Mouse (Mus musculus) CH12.LX (cell line): Measurements from ENCODE around the gene Neurl4. TPM values are rescaled to one million over a fixed set of nuclear protein-coding genes. Genes with fewer than 3 reads are reported as not detected.
A peak's percentile ranks its signal among the peaks of the same experiment; 100 is the strongest.

Source experiments
- DNase-seq: peaks from one replicate; pipeline ENCODE4 v3.0.0-alpha.2; 2013; ENCODE audit errors: extremely low read depth
- H3K27ac ChIP-seq: 2 replicates; pipeline ENCODE4 v1.5.1; 2012; ENCODE audit warnings: low read depth, mild to moderate bottlenecking, control low read depth, moderate library complexity; ENCODE audit not compliant: insufficient read depth
- H3K27me3 ChIP-seq: replicated peaks from 2 replicates; pipeline ENCODE3; 2012; ENCODE audit warnings: inconsistent platforms
- H3K36me3 ChIP-seq, 2 experiments: replicated peaks in 1 of 2; 2 replicates each; pipeline versions ENCODE3 to v1.6.1; 2012; ENCODE audit warnings: inconsistent platforms in 1 of 2, low read length in 1 of 2, mild to moderate bottlenecking in 1 of 2, mixed read lengths in 1 of 2, moderate library complexity in 1 of 2; ENCODE audit not compliant: control insufficient read depth in 1 of 2, insufficient read depth in 1 of 2
- H3K4me1 ChIP-seq, 2 experiments: 2 replicates each; pipeline ENCODE4 v1.6.1; 2012; ENCODE audit warnings: inconsistent platforms in 1 of 2, moderate library complexity in 1 of 2; ENCODE audit not compliant: insufficient read depth in 2 of 2, control insufficient read depth in 1 of 2
- H3K4me2 ChIP-seq: 2 replicates; pipeline ENCODE4 v1.6.1; 2012; ENCODE audit warnings: low read depth, mild to moderate bottlenecking, control low read depth; ENCODE audit not compliant: poor library complexity, insufficient read depth, severe bottlenecking
- H3K4me3 ChIP-seq, 3 experiments: fragments of 150-350 bp in 1 of 3; sonication (generic) in 1 of 3; replicated peaks in 1 of 3; 2 replicates each; pipeline versions ENCODE3 to v1.5.1; 2011 to 2012; ENCODE audit warnings: low read depth in 2 of 3, low read length in 2 of 3, mild to moderate bottlenecking in 2 of 3, moderate library complexity in 2 of 3, control low read depth in 1 of 3, improper control_type of control experiment in 1 of 3, inconsistent platforms in 1 of 3, mixed read lengths in 1 of 3; ENCODE audit not compliant: poor library complexity in 1 of 3
- H3K79me2 ChIP-seq: replicated peaks from 2 replicates; pipeline ENCODE4 v1.6.1; 2012; ENCODE audit warnings: mild to moderate bottlenecking, moderate library complexity; ENCODE audit not compliant: control insufficient read depth, poor library complexity, insufficient read depth, severe bottlenecking; ENCODE audit errors: extremely low read depth
- H3K9ac ChIP-seq: 2 replicates; pipeline ENCODE4 v1.6.1; 2012; ENCODE audit warnings: low read depth, mild to moderate bottlenecking, control low read depth, moderate library complexity; ENCODE audit not compliant: insufficient read depth
- H3K9me3 ChIP-seq: replicated peaks from 2 replicates; pipeline ENCODE3; 2012; ENCODE audit warnings: low read length, inconsistent platforms, mixed read lengths
- BHLHE40 ChIP-seq: IDR thresholded peaks from 2 replicates; pipeline ENCODE4 v1.6.1; 2011; ENCODE audit warnings: mild to moderate bottlenecking, low read depth, low read length, improper control_type of control experiment
- CHD1 ChIP-seq: IDR thresholded peaks from 2 replicates; pipeline ENCODE4 v1.6.1; 2012; ENCODE audit warnings: low read depth, low read length, improper control_type of control experiment, inconsistent platforms
- CHD2 ChIP-seq: IDR thresholded peaks from 2 replicates; pipeline ENCODE4 v1.6.1; 2011; ENCODE audit warnings: low read length, improper control_type of control experiment
- E2F4 ChIP-seq: IDR thresholded peaks from 2 replicates; pipeline ENCODE4 v1.6.1; 2011; ENCODE audit warnings: low read depth, low read length, improper control_type of control experiment; ENCODE audit not compliant: insufficient replicate concordance
- ELF1 ChIP-seq: IDR thresholded peaks from 2 replicates; pipeline ENCODE4 v1.6.1; 2014; ENCODE audit warnings: low read depth, mild to moderate bottlenecking, inconsistent platforms, low read length, improper control_type of control experiment
- EP300 ChIP-seq: IDR thresholded peaks from 2 replicates; pipeline ENCODE4 v1.6.1; 2011; ENCODE audit warnings: low read length, improper control_type of control experiment
- ETS1 ChIP-seq: conservative IDR thresholded peaks from 2 replicates; pipeline ENCODE4 v1.6.1; 2012; ENCODE audit warnings: low read depth, mild to moderate bottlenecking, inconsistent platforms, low read length, improper control_type of control experiment, moderate library complexity
- IRF4 ChIP-seq: IDR thresholded peaks from 2 replicates; pipeline ENCODE4 v1.6.1; 2014; ENCODE audit warnings: low read depth, mild to moderate bottlenecking, inconsistent platforms, low read length, improper control_type of control experiment
- MAFK ChIP-seq: IDR thresholded peaks from 2 replicates; pipeline ENCODE4 v1.6.1; 2011; ENCODE audit warnings: low read length, improper control_type of control experiment; ENCODE audit not compliant: insufficient replicate concordance
- MAX ChIP-seq: IDR thresholded peaks from 2 replicates; pipeline ENCODE4 v1.6.1; 2011; ENCODE audit warnings: low read length, improper control_type of control experiment
- MEF2A ChIP-seq: IDR thresholded peaks from 2 replicates; pipeline ENCODE4 v1.6.1; 2014; ENCODE audit warnings: low read depth, mild to moderate bottlenecking, inconsistent platforms, low read length, improper control_type of control experiment, borderline replicate concordance
- MXI1 ChIP-seq: IDR thresholded peaks from 2 replicates; pipeline ENCODE4 v1.6.1; 2011; ENCODE audit warnings: mild to moderate bottlenecking, low read depth, low read length, improper control_type of control experiment
- NELFE ChIP-seq: IDR thresholded peaks from 2 replicates; pipeline ENCODE4 v1.6.1; 2011; ENCODE audit warnings: low read depth, low read length, improper control_type of control experiment
- PAX5 ChIP-seq: IDR thresholded peaks from 2 replicates; pipeline ENCODE4 v1.6.1; 2012; ENCODE audit warnings: low read length, inconsistent platforms, mixed read lengths
- POLR2A ChIP-seq: IDR thresholded peaks from 2 replicates; pipeline ENCODE4 v1.6.1; 2011; ENCODE audit warnings: low read depth, mild to moderate bottlenecking, improper control_type of control experiment, low read length
- POLR2AphosphoS2 ChIP-seq: IDR thresholded peaks from 2 replicates; pipeline ENCODE4 v1.6.1; 2011; ENCODE audit warnings: low read depth, low read length, improper control_type of control experiment
- SIN3A ChIP-seq: IDR thresholded peaks from 2 replicates; pipeline ENCODE4 v1.6.1; 2012; ENCODE audit warnings: low read length, improper control_type of control experiment, inconsistent platforms
- SMC3 ChIP-seq: IDR thresholded peaks from 2 replicates; pipeline ENCODE4 v1.6.1; 2011; ENCODE audit warnings: low read depth, low read length, improper control_type of control experiment
- TBP ChIP-seq: conservative IDR thresholded peaks from 2 replicates; pipeline ENCODE4 v1.6.1; 2011; ENCODE audit warnings: low read depth, low read length, improper control_type of control experiment
- TCF12 ChIP-seq: IDR thresholded peaks from 2 replicates; pipeline ENCODE4 v1.6.1; 2014; ENCODE audit warnings: low read depth, mild to moderate bottlenecking, inconsistent platforms, low read length, improper control_type of control experiment
- ZKSCAN1 ChIP-seq: IDR thresholded peaks from 2 replicates; pipeline ENCODE4 v1.6.1; 2012; ENCODE audit warnings: low read depth, inconsistent platforms, low read length, improper control_type of control experiment, borderline replicate concordance
- ZMIZ1 ChIP-seq: IDR thresholded peaks from 2 replicates; pipeline ENCODE4 v1.6.1; 2012; ENCODE audit warnings: low read depth, mild to moderate bottlenecking, inconsistent platforms, low read length, improper control_type of control experiment
- ZNF384 ChIP-seq: IDR thresholded peaks from 2 replicates; pipeline ENCODE4 v1.6.1; 2012; ENCODE audit warnings: low read depth, low read length, improper control_type of control experiment, inconsistent platforms
- dilution Hi-C: fragments of 300-500 bp; cut with MboI; formaldehyde crosslinking; loops from 2 replicates; pipeline ENCODE4 v1.14.3; 2020; ENCODE audit warnings: low sequenced_read_pairs; ENCODE audit not compliant: extremely low pct_unique_long_range_greater_than_20kb, extremely low pct_ligation_motif_present
- in situ Hi-C: fragments of 300-500 bp; cut with MboI; formaldehyde crosslinking; loops from 3 replicates; pipeline ENCODE4 v1.14.3; 2019; ENCODE audit warnings: low sequenced_read_pairs, low pct_ligation_motif_present, low pct_unique_long_range_greater_than_20kb, mixed read lengths
- polyA plus RNA-seq: library from polyadenylated mRNA; unstranded; fragments of >175 nt; gene quantifications from 2 replicates; pipeline ENCODE4 v1.2.1, GENCODE M21; 2012; ENCODE audit warnings: low read depth; ENCODE audit not compliant: insufficient read length
- total RNA-seq, 2 experiments: library from RNA; depleted of rRNA; stranded (reverse); fragments of 300-350 nt in 1 of 2; fragments of >200 nt in 1 of 2; gene quantifications; 2 replicates each; pipeline ENCODE4 v1.2.3; 2012 to 2014

Gene Neurl4
- total RNA-seq (2012; rRNA removed) (51.0 and 56.1 TPM in 2 replicates), total RNA-seq (2014; rRNA removed) (21.4 and 22.9 TPM in 2 replicates), polyA plus RNA-seq (40.1 and 46.2 TPM in 2 replicates)

GRCm38 (mm10) chr11:69900471-69901405, at the start of gene Neurl4, which contains the start of gene 2810408A11Rik:
Gene Neurl4, plus strand, starts transcription at chr11:69901072.
Gene 2810408A11Rik, minus strand, starts transcription at chr11:69900987.
- peak within 1 kb of the TSS; percentile 81 for H3K9ac ChIP-seq
- peak within 1 kb of the TSS; percentile 70 to 97 (median 82) for H3K4me3 ChIP-seq
- in situ Hi-C loops, result no loop called here
- TF ChIP-seq TBP (peak; percentile 84; the same call in 1 of the 2 replicates), SIN3A (peak; percentile 18; the same call in 1 of the 2 replicates), MXI1 (peak; percentile 77), NELFE (peak; percentile 86; the same call in 1 of the 2 replicates), MAFK (no peak), ZNF384 (no peak), SMC3 (peak; percentile 10; the same call in 1 of the 2 replicates), MEF2A (peak; percentile 44; the same call in 1 of the 2 replicates), IRF4 (peak; percentile 57), MAX (peak; percentile 24; the same call in 1 of the 2 replicates), ELF1 (peak; percentile 48; the same call in 1 of the 2 replicates), ETS1 (0 out of 2 replicates have a peak, but pooled peaks have one; percentile 42), ZKSCAN1 (no peak), ZMIZ1 (peak; percentile 88), CHD2 (peak; percentile 55), E2F4 (peak; percentile 79; the same call in 1 of the 2 replicates), PAX5 (no peak), POLR2AphosphoS2 (peak; percentile 81; the same call in 1 of the 2 replicates), EP300 (peak; percentile 45; the same call in 1 of the 2 replicates), CHD1 (no peak), TCF12 (peak; percentile 72), BHLHE40 (peak; percentile 42; the same call in 1 of the 2 replicates), POLR2A (peak; percentile 92)
- dilution Hi-C loops, result no loop called here
- H3K36me3 ChIP-seq, result peaks cover 23 to 25% of the 10 kb centered on the region in 2 experiments
- H3K27ac ChIP-seq, result peak within 1 kb of the TSS; percentile 75
- H3K4me2 ChIP-seq, result peak within 1 kb of the TSS; percentile 73
- H3K27me3 ChIP-seq, result no peaks in the 10 kb centered on the region
- H3K4me1 ChIP-seq, result peaks cover 7 to 32% of the 10 kb centered on the region in 2 experiments
- H3K9me3 ChIP-seq, result no peaks in the 10 kb centered on the region
- DNase-seq, result peak; percentile 98
- peaks cover 10% of the 10 kb centered on the region for H3K79me2 ChIP-seq
